Mouse (Mus musculus): Measurements from ENCODE around the gene Tanc1. TPM values are rescaled to one million over a fixed set of nuclear protein-coding genes. Genes with fewer than 3 reads are reported as not detected.

Gene Tanc1
- total and polyA plus RNA-seq, 3 experiments: 0.03 to 6.9 (median 0.49) TPM

DNA sequence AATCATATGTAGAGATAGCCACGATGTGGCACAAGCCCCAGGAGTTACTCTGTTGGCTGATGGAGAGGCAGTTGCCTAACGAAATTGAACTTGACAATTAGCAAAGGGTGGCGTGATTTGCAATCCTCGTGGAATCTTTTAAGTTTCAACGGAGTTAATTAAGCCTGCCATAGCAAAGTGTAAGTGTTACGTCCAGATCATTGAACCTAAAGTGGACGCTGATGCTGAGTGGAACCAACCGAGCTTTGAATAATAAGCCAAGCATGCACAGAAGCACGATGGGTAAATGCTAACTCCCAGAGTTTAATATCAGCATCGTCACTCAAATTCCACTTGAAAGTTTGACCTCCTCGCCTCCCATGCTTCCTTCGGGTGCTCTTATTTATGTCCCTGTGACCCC lies 149.3 kb downstream of the Tanc1 start:
- ATAC-seq (ENCODE audit: extremely low read depth, insufficient number of reproducible peaks, low FRiP score, poor library complexity, severe bottlenecking) (no peak), DNase-seq (ENCODE audit: low spot score) (no peak)
- no peaks in the 10 kb centered on the region for H3K4me1 ChIP-seq (ENCODE audit: insufficient read depth, low read depth, low read length)
- H3K36me3 ChIP-seq (replicated peaks): no peaks in the 10 kb centered on the region
- H3K9me3 ChIP-seq (replicated peaks): no peaks in the 10 kb centered on the region
- H3K27me3 ChIP-seq (ENCODE audit: insufficient read depth, low read length): 0 out of 2 replicates have a peak, but pooled peaks cover 2% of the 10 kb centered on the region
- no peak overlapping the region for H3K4me3 ChIP-seq (ENCODE audit: low read depth, low read length)
- TF ChIP-seq POLR2AphosphoS5 (IDR thresholded peaks at IDR 0.05; ENCODE audit: insufficient replicate concordance, low read depth, low read length) (no peak), CTCF (IDR thresholded peaks at IDR 0.05; ENCODE audit: low read depth, low read length) (no peak)

GRCm38 (mm10) chr2:59762277-59762676 lies 150.4 kb downstream of the Tanc1 start:
- H3K27me3 ChIP-seq (ENCODE audit: insufficient read depth, low read length): 0 out of 2 replicates have a peak, but pooled peaks cover 2% of the 10 kb centered on the region
- no peaks in the 10 kb centered on the region for H3K9me3 ChIP-seq (replicated peaks)
- H3K36me3 ChIP-seq (replicated peaks): no peaks in the 10 kb centered on the region
- DNase-seq (ENCODE audit: low spot score) (no peak), ATAC-seq (ENCODE audit: extremely low read depth, insufficient number of reproducible peaks, low FRiP score, poor library complexity, severe bottlenecking) (no peak)
- no peaks in the 10 kb centered on the region for H3K4me1 ChIP-seq (ENCODE audit: insufficient read depth, low read depth, low read length)
- H3K4me3 ChIP-seq (ENCODE audit: low read depth, low read length): no peak overlapping the region
- no peak for TF ChIP-seq POLR2AphosphoS5 (IDR thresholded peaks at IDR 0.05; ENCODE audit: insufficient replicate concordance, low read depth, low read length)
- no peak for TF ChIP-seq GATA1 (IDR thresholded peaks at IDR 0.05; ENCODE audit: borderline replicate concordance, low read length)
- no peak for TF ChIP-seq CTCF (IDR thresholded peaks at IDR 0.05; ENCODE audit: low read depth, low read length)
- TF ChIP-seq TAL1 (conservative IDR thresholded peaks at IDR 0.05; ENCODE audit: low read depth, low read length): no peak
- TF ChIP-seq GATA2 (IDR thresholded peaks at IDR 0.05; ENCODE audit: borderline replicate concordance, low read depth, low read length): no peak

DNA sequence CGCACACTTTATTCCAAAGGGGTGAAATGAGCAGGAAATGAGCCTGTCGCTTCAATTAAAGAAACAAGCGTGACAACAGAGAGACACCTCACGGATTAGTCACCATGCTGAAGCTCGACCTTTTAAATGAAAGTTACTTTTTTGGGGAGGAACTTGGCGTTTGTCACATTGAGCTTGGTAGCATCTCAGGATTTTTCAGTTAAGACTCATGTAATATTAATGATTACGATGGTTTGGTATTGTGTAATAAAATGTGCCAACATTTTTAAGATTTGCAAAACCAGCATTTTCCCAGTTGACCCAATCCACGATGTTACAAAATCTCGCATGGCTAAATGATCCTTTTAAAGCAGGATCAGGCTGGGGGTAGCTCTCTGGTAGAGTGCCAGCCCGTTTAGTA lies 153.8 kb downstream of the Tanc1 start:
- ATAC-seq (ENCODE audit: extremely low read depth, insufficient number of reproducible peaks, low FRiP score, poor library complexity, severe bottlenecking) (no peak), DNase-seq (ENCODE audit: low spot score) (no peak)
- Histone ChIP-seq H3K4me1 (ENCODE audit: insufficient read depth, low read depth, low read length) (0 out of 2 replicates have a peak, but pooled peaks cover 2% of the 10 kb centered on the region), H3K27me3 (ENCODE audit: insufficient read depth, low read length) (peaks cover 6% of the 10 kb centered on the region; the same call in 1 of the 2 replicates), H3K9me3 (replicated peaks) (no peaks in the 10 kb centered on the region), H3K36me3 (replicated peaks) (no peaks in the 10 kb centered on the region), H3K4me3 (ENCODE audit: low read depth, low read length) (no peak overlapping the region)
- TF ChIP-seq GATA1 (IDR thresholded peaks at IDR 0.05; ENCODE audit: borderline replicate concordance, low read length) (no peak), CTCF (IDR thresholded peaks at IDR 0.05; ENCODE audit: low read depth, low read length) (no peak), GATA2 (IDR thresholded peaks at IDR 0.05; ENCODE audit: borderline replicate concordance, low read depth, low read length) (no peak), POLR2AphosphoS5 (IDR thresholded peaks at IDR 0.05; ENCODE audit: insufficient replicate concordance, low read depth, low read length) (no peak), TAL1 (conservative IDR thresholded peaks at IDR 0.05; ENCODE audit: low read depth, low read length) (no peak)

- no peak for ATAC-seq (ENCODE audit: extremely low read depth, insufficient number of reproducible peaks, low FRiP score, poor library complexity, severe bottlenecking)
These were observed 156.1 kb downstream of the Tanc1 start for GRCm38 (mm10) chr2:59767893-59768292.

DNA sequence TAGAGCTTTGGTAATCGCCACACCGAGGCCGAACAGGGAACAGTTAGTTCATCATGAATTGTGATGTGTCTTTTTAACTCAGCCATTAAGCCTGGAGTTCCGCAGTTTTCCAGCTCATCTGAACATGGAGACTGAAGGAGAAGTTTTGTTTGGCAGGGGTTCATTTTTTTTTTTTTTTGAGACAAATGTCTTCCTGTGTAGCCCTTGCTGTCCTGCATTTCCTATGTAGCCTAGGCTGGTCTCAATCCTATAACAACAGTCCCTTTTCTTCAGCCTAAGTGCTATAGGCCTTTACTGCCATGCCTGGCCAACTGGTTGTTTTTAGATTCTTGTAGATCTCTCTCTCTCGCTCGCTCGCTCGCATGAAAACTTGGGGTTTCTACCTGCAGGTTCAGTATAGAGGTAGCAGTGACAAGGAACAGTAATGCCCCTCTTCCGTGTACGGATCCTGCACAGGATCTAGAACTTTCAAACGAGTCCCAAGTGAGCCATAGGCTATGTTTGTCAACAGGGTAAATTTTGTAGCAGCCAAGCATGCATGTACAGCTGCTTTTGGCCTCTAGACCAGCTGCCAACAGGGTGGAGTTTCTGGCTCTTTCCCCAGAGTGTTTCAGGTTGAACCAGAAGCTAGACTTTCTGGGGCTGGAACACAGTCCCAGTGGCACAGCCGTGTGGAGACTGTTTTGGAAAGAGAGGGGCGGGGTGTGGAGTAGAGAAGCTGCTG lies 157.0 kb downstream of the Tanc1 start:
- Histone ChIP-seq H3K36me3 (replicated peaks) (no peaks in the 10 kb centered on the region), H3K9me3 (replicated peaks) (no peaks in the 10 kb centered on the region), H3K4me3 (ENCODE audit: low read depth, low read length) (no peak overlapping the region), H3K4me1 (ENCODE audit: insufficient read depth, low read depth, low read length) (0 out of 2 replicates have a peak, but pooled peaks cover 2% of the 10 kb centered on the region), H3K27me3 (ENCODE audit: insufficient read depth, low read length) (peaks cover 4% of the 10 kb centered on the region; the same call in 1 of the 2 replicates)
- ATAC-seq (ENCODE audit: extremely low read depth, insufficient number of reproducible peaks, low FRiP score, poor library complexity, severe bottlenecking) (no peak), DNase-seq (ENCODE audit: low spot score) (no peak)
- TF ChIP-seq GATA1 (IDR thresholded peaks at IDR 0.05; ENCODE audit: borderline replicate concordance, low read length) (no peak), CTCF (IDR thresholded peaks at IDR 0.05; ENCODE audit: low read depth, low read length) (no peak), GATA2 (IDR thresholded peaks at IDR 0.05; ENCODE audit: borderline replicate concordance, low read depth, low read length) (no peak), TAL1 (conservative IDR thresholded peaks at IDR 0.05; ENCODE audit: low read depth, low read length) (no peak), POLR2AphosphoS5 (IDR thresholded peaks at IDR 0.05; ENCODE audit: insufficient replicate concordance, low read depth, low read length) (no peak)

More at GRCm38 (mm10) chr2:59767893-59768292, 156.1 kb downstream of the Tanc1 start:
- no peak for TF ChIP-seq POLR2AphosphoS5 (IDR thresholded peaks at IDR 0.05; ENCODE audit: insufficient replicate concordance, low read depth, low read length)
- TF ChIP-seq GATA2 (IDR thresholded peaks at IDR 0.05; ENCODE audit: borderline replicate concordance, low read depth, low read length): no peak
- no peak for TF ChIP-seq GATA1 (IDR thresholded peaks at IDR 0.05; ENCODE audit: borderline replicate concordance, low read length)
- TF ChIP-seq TAL1 (conservative IDR thresholded peaks at IDR 0.05; ENCODE audit: low read depth, low read length): no peak
- TF ChIP-seq CTCF (IDR thresholded peaks at IDR 0.05; ENCODE audit: low read depth, low read length): no peak
- H3K27me3 ChIP-seq (ENCODE audit: insufficient read depth, low read length): peaks cover 4% of the 10 kb centered on the region; the same call in 1 of the 2 replicates
- no peak for DNase-seq (ENCODE audit: low spot score)
- 0 out of 2 replicates have a peak, but pooled peaks cover 2% of the 10 kb centered on the region for H3K4me1 ChIP-seq (ENCODE audit: insufficient read depth, low read depth, low read length)
- H3K9me3 ChIP-seq (replicated peaks): no peaks in the 10 kb centered on the region
- no peaks in the 10 kb centered on the region for H3K36me3 ChIP-seq (replicated peaks)
- no peak overlapping the region for H3K4me3 ChIP-seq (ENCODE audit: low read depth, low read length)

GRCm38 (mm10) chr2:59769385-59769735 lies 157.5 kb downstream of the Tanc1 start:
- 0 out of 2 replicates have a peak, but pooled peaks cover 2% of the 10 kb centered on the region for H3K4me1 ChIP-seq (ENCODE audit: insufficient read depth, low read depth, low read length)
- H3K4me3 ChIP-seq (ENCODE audit: low read depth, low read length): no peak overlapping the region
- no peak for ATAC-seq (ENCODE audit: extremely low read depth, insufficient number of reproducible peaks, low FRiP score, poor library complexity, severe bottlenecking)
- no peaks in the 10 kb centered on the region for H3K36me3 ChIP-seq (replicated peaks)
- peaks cover 4% of the 10 kb centered on the region; the same call in 1 of the 2 replicates for H3K27me3 ChIP-seq (ENCODE audit: insufficient read depth, low read length)
- no peaks in the 10 kb centered on the region for H3K9me3 ChIP-seq (replicated peaks)
- DNase-seq (ENCODE audit: low spot score): no peak
- TF ChIP-seq GATA1 (IDR thresholded peaks at IDR 0.05; ENCODE audit: borderline replicate concordance, low read length): no peak
- TF ChIP-seq GATA2 (IDR thresholded peaks at IDR 0.05; ENCODE audit: borderline replicate concordance, low read depth, low read length): no peak
- no peak for TF ChIP-seq POLR2AphosphoS5 (IDR thresholded peaks at IDR 0.05; ENCODE audit: insufficient replicate concordance, low read depth, low read length)
- TF ChIP-seq TAL1 (conservative IDR thresholded peaks at IDR 0.05; ENCODE audit: low read depth, low read length): no peak
- TF ChIP-seq CTCF (IDR thresholded peaks at IDR 0.05; ENCODE audit: low read depth, low read length): no peak

Data from G1E (cell line).